Mouse (Mus musculus) right cerebral cortex, postnatal 14 days (tissue): Measurements from ENCODE around the gene Galnt12.

Experiments
- DNase-seq: peaks from one replicate; pipeline ENCODE4 v3.0.0; 2022

Galnt12 gene

GRCm38 (mm10) chr4:47103561-47103960, 11.9 kb downstream of the Galnt12 start:
- DNase-seq: no peak

GRCm38 (mm10) chr4:47111885-47112284, 20.2 kb downstream of the Galnt12 start:
- no peak for DNase-seq

GRCm38 (mm10) chr4:47112560-47112959, 20.9 kb downstream of the Galnt12 start:
- no peak for DNase-seq

- peak; percentile 82 for DNase-seq
These were observed 30.5 kb downstream of the Galnt12 start for GRCm38 (mm10) chr4:47122051-47122706.

- peak; percentile 34 for DNase-seq
These were observed 32.5 kb downstream of the Galnt12 start for GRCm38 (mm10) chr4:47124140-47124711.

- no peak for DNase-seq
These were observed 36.8 kb downstream of the Galnt12 start for GRCm38 (mm10) chr4:47128515-47128914.

- DNase-seq: no peak
These were observed 37.9 kb downstream of the Galnt12 start for GRCm38 (mm10) chr4:47129572-47129971.

GRCm38 (mm10) chr4:47130111-47131050, 38.7 kb downstream of the Galnt12 start:
- no peak for DNase-seq

GRCm38 (mm10) chr4:47131931-47132330, 40.2 kb downstream of the Galnt12 start:
- DNase-seq: no peak

GRCm38 (mm10) chr4:47132413-47132812, 40.7 kb downstream of the Galnt12 start:
- no peak for DNase-seq

GRCm38 (mm10) chr4:47136699-47137101, 45.0 kb downstream of the Galnt12 start:
- no peak for DNase-seq

GRCm38 (mm10) chr4:47137479-47137878, 45.8 kb downstream of the Galnt12 start:
- no peak for DNase-seq

- no peak for DNase-seq
These were observed 46.7 kb downstream of the Galnt12 start for GRCm38 (mm10) chr4:47138411-47138810.

GRCm38 (mm10) chr4:47138967-47139777, 47.5 kb downstream of the Galnt12 start:
- DNase-seq: no peak

- DNase-seq: no peak
These were observed 48.6 kb downstream of the Galnt12 start for GRCm38 (mm10) chr4:47140301-47140700.

- no peak for DNase-seq
These were observed 49.9 kb downstream of the Galnt12 start for GRCm38 (mm10) chr4:47141444-47142154.

- DNase-seq: no peak
These were observed 52.1 kb downstream of the Galnt12 start for GRCm38 (mm10) chr4:47143849-47144248.

- DNase-seq: no peak
These were observed 53.6 kb downstream of the Galnt12 start for GRCm38 (mm10) chr4:47145341-47145740.

- no peak for DNase-seq
These were observed 54.9 kb downstream of the Galnt12 start for GRCm38 (mm10) chr4:47146561-47146960.

GRCm38 (mm10) chr4:47149963-47150362, 58.3 kb downstream of the Galnt12 start:
- DNase-seq: no peak

GRCm38 (mm10) chr4:47150806-47151205, 59.1 kb downstream of the Galnt12 start:
- DNase-seq: no peak

GRCm38 (mm10) chr4:47151553-47152183, 60.0 kb downstream of the Galnt12 start:
- DNase-seq: no peak
